Mouse (Mus musculus): ENCODE data around the gene Stk25.

Stk25 gene

GRCm38 (mm10) chr1:93672682-93673081 is 14.2 kb upstream of the Stk25 start:
- ATAC-seq (ENCODE audit: insufficient number of reproducible peaks, low FRiP score, low TSS enrichment) = no peak

DNA sequence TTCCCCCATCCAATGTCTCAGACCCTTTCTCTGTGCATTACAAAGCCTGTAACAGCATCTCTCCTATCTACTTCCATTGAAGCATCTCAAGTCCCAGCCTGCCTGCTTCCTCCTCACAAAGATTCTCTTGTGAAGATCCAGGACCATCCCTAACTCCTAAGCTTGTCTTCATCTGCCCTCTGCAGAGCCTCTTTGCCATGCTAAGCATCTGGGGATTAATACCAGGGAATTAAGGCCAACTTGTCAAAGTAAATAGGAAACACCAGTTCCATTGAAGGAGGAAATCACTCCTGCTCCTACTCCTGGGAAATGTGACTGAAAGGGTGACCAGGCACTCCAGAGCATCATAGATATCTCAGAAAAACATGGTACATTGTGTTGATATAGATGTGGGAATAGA is 11.5 kb upstream of the Stk25 start:
- ATAC-seq (ENCODE audit: insufficient number of reproducible peaks, low FRiP score, low TSS enrichment) = no peak

- ATAC-seq (ENCODE audit: insufficient number of reproducible peaks, low FRiP score, low TSS enrichment) = peak; percentile 79
Measured at GRCm38 (mm10) chr1:93668791-93669548, 10.5 kb upstream of the Stk25 start.

DNA sequence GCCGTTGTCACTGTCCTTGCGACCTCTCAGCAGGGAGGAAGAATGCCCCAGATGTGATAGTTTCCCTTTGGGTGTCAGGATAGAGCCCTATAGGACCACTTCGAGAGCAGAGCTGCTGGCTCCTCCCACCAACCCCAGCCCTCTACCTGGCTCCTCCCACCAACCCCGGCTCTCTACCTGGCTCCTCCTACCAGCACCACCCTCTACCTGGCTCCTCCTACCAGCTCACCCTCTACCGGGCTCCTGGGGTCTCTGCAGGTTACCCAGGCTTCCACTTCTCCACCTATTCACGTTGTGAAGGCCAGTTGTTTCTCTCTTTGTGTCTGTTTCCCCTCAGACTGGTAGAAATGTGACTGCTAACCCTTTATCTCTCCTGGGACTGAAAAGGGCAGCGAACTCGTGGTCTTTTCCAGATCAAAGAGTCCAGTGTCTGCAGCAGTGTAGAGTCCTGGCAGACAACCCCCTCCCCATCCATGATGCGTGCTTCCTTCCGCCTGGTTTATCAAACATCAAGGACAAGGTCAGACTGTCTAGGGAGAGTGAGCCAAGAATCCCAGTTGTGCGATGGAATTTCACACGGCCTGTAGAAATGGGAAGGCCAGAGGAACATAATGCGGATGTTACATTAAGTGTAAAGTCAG is 9.4 kb upstream of the Stk25 start:
- no peak for ATAC-seq (ENCODE audit: insufficient number of reproducible peaks, low FRiP score, low TSS enrichment)

DNA sequence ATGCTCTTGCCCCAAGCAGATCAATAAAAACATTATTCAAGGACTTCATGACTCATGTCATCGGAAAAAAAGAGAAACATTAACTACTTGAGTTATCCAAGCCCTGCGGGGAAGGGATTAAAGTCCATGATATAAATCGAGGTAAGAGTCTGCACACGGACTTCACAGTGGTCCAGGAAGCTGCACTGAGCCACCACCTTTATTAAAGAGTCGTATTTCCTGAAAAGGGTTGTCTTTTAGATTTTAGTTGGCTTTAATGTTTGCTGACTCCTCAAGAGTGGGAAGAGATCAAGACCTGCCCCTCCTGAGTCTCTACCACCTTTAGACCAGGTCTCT is 1.5 kb downstream of the Stk25 start:
- no peak for ATAC-seq (ENCODE audit: insufficient number of reproducible peaks, low FRiP score, low TSS enrichment)

GRCm38 (mm10) chr1:93656325-93657024 is 2.0 kb downstream of the Stk25 start:
- ATAC-seq (ENCODE audit: insufficient number of reproducible peaks, low FRiP score, low TSS enrichment) = no peak

DNA sequence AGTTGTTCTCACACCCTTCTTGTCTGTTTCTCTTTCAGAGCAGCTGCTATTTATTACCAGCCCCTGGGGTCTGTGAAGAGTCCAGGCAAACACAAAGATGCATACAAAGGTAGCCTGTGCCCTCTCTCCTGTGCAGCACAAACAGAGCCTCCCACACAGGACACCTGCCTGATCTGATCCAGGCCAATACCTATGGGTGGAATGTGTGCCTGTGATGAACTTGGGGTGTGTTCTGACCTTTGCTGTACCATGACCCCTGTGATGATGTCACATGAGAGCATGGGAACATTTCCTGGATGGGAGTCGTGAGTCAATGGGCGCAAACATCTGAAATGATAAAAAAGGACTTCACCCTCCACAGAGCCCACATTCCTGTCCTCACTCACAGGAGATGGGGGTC is 3.7 kb downstream of the Stk25 start:
- ATAC-seq (ENCODE audit: insufficient number of reproducible peaks, low FRiP score, low TSS enrichment) = no peak

DNA sequence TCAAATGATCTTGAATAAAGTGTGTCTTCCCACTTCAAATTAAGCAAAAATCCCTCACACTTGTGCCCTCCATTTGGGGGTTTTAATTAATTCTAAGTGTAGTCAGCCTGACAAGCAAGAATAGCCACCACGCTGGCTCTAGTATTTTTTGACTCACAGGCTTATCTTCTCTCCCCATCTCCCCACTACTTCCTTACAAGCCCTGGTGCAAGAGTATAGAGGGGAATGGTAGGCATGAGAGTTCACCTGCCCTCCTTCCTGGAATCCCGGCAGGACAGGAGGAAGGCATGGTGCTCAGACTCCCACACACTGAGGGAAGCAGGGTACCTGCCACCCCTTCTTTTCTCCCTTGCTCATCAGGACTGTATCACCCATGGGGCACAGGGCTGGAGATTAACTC is 4.2 kb downstream of the Stk25 start:
- no peak for ATAC-seq (ENCODE audit: insufficient number of reproducible peaks, low FRiP score, low TSS enrichment)

DNA sequence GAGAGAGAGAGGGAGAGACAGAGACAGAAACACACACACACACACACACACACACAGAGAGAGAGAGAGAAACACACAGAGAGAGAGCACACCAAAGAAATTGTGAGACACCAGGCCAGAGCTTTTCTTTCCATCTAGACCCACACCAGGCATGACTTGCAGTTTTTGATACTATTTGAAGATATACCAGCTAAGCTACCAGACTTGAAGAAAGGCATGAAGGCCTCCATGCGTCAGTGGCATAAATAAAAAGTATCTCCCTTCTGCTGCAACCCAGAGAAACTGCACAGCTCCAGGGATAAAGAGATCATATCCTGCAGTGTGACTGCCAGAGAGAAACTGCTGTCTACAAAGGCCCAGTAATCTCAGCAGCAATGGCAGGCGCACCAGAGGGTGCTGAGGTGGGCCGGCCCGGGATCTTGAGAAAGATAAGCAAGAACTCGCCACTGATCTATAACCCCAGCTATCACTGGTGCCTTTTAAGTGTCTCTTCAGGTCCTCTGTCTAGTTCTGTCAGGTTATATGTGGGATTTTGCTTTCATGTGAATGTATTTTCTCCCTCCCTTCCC is 8.8 kb downstream of the Stk25 start:
- ATAC-seq (ENCODE audit: insufficient number of reproducible peaks, low FRiP score, low TSS enrichment) = no peak

- ATAC-seq (ENCODE audit: insufficient number of reproducible peaks, low FRiP score, low TSS enrichment) = no peak
Measured at GRCm38 (mm10) chr1:93642692-93643091, 15.8 kb downstream of the Stk25 start.

DNA sequence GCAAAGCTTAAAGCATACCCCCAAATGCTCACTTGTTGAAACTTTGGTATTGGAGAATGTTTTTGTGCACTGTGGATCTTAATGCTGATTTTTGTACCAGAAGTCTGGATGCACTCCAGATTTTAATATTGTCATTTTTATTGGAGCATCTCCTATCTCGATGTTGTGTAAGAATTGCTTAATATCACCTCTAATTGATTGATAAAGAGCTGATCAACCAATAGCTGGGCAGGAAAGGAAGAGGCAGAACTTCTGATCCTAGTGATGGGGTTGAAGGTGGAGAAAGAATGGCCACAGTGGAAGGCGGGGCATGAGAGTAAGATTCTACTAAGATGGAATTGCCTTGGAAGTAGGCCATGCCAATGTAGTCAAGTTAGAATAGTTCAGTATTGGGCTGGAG is 16.5 kb downstream of the Stk25 start:
- ATAC-seq (ENCODE audit: insufficient number of reproducible peaks, low FRiP score, low TSS enrichment) = no peak

- peak; percentile 14 for ATAC-seq (ENCODE audit: insufficient number of reproducible peaks, low FRiP score, low TSS enrichment)
Measured at GRCm38 (mm10) chr1:93636211-93636897, 22.1 kb downstream of the Stk25 start.

DNA sequence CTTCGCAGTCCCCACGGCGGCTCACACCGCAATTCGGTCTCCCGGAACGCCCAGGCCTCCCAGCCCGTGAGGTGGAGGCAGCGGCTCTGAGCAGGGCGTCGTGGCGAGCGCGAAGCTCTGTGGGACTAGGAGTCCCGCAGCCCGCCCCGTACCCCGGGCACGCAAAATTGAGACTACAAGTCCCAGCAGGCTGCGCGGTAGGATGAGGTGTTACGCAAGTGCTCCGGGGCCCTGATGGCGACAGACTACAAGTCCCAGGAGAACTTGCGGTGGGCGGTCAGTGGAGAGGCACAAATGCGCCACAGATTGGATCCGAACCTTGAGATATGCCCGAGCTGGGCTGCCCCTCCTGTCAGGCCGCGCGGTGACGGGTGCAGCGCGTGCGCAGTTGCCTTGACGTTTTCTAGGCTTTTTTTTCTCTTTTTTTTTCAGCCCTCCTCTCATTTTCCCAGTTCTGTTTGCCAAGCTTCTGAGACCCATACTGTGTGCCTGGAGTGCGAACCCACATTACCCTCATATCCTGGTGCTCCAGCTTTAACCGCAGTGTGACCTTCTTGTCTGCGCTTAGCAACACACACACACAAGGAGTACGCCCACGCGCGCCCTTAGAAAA is 22.8 kb downstream of the Stk25 start:
- ATAC-seq (ENCODE audit: insufficient number of reproducible peaks, low FRiP score, low TSS enrichment) = peak; percentile 97

DNA sequence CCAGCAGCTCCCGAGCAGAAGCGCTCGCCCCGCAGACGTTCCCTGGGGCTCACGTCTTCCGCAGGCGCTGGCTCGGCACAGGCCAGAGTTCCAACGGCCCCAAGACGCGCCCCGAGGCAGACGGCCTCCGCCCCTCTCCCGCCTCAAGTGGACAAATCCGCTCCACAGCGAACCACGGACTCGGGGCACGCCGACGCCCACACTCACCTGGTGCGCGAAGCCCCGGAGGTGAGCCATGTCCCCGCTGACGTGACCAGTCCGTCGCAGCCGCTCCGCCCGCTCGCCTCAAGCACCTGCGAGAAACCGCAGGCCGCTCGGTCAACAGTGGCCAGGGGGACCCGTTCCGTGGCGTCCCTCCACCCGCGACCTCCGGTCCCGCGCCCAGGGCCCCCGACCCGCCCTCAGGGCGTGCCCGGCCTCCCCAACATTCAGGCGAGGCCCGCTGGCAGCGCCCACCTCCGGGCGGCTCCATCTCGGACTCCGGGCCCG is 23.3 kb downstream of the Stk25 start:
- ATAC-seq (ENCODE audit: insufficient number of reproducible peaks, low FRiP score, low TSS enrichment) = peak; percentile 38

DNA sequence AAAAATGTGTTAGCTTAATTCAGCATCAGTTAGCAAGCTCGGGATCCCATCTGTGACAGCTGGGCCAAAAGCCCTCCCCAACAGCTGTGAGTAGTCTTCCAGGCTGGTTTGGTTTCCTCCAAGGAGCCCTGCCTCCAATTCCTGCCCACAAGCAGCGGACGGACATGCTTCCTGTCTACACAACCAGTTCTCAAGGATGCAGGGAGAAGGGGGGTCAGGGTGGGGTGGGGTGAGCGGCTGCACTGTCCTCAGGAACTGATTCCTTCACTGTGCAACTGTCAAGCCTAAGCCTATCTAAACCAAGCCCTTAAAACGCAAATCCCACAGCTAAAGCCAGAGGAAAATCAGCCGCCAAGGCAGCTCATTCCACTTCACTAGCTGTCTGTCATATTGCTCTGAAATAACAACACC is 24.0 kb downstream of the Stk25 start:
- no peak for ATAC-seq (ENCODE audit: insufficient number of reproducible peaks, low FRiP score, low TSS enrichment)

DNA sequence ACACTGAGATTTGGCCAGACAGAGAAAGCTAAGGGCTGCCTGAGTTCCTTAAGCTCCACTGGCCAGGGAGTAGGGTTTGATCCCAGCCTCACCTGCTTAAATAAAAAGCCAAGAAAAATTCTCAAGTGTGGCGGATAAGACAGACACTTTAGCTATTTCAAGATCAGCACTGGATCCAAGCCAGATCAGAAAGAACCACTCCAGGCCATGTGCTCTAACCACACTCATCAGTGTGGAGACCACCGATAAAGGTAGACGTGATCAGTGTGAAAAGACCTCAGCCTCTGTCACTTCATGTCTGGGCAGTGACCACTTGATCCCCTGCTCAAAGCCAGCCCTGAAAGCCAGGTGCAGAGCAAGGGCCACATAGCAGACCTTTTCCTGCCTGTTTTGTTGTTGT is 25.7 kb downstream of the Stk25 start:
- no peak for ATAC-seq (ENCODE audit: insufficient number of reproducible peaks, low FRiP score, low TSS enrichment)

DNA sequence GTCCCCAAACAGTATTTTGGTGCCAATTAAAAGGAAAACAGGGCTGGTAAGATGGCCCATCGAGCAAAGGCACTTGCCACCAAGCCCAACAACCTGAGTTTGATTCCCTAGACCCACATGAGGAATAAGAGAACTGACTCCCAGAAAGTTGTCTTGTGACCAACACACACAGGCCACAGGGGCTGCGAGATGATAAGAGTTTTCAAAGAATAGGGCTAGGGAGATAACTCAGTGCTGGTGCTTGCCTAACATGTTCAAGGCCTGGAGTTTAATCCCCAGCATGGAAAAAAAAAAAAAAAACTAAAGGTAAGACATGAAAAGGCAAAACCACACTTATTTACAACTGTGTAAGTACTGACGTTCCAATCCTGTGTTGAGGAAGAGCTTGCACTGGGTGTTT is 27.7 kb downstream of the Stk25 start:
- no peak for ATAC-seq (ENCODE audit: insufficient number of reproducible peaks, low FRiP score, low TSS enrichment)

- no peak for ATAC-seq (ENCODE audit: insufficient number of reproducible peaks, low FRiP score, low TSS enrichment)
Measured at GRCm38 (mm10) chr1:93624502-93624901, 34.0 kb downstream of the Stk25 start.

GRCm38 (mm10) chr1:93618948-93619347 is 39.5 kb downstream of the Stk25 start:
- ATAC-seq (ENCODE audit: insufficient number of reproducible peaks, low FRiP score, low TSS enrichment) = no peak

DNA sequence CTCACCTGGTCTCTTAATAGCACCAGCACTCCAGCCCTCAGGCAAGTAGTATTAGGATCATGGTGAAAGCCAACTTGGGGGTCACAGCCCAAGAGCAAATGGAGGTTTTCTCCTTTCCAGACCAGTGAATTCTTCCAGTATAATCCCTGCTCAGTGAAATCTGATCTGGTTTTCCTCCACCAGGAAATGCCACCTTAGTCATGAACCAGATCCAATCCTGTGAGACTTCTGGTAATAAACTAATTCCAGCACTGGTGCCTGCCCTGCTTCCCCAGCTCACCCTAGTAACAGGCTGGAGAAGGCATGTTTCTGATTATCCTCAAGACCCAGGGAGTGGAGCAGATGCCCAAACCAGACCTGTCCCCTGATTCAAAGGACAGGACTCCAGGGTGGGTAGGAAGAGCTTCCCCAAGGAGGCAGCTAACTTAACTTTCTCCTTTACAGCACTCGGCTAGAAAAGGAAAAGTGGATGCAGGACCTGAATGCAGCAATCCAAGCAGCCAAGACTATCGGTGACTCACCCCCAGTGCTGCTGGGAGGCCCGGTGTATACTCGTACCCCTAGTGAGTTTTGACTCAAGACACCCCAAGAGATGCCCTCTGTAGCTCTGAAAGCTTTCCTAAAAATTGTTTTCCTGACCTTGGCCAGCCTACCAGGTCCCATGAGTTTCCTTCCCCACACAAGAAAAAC is 40.3 kb downstream of the Stk25 start:
- no peak for ATAC-seq (ENCODE audit: insufficient number of reproducible peaks, low FRiP score, low TSS enrichment)
